Mouse (Mus musculus) gastrocnemius, adult 2 months (tissue): ENCODE measurements around the gene Smarce1. TPM values are rescaled to one million over a fixed set of nuclear protein-coding genes. Genes with fewer than 3 reads are reported as not detected.

Experiments
- DNase-seq: peaks from one replicate; pipeline ENCODE4 v3.0.0; 2022
- H3K27ac ChIP-seq: fragments of 200-600 bp; 2 replicates; pipeline ENCODE4 v1.8.1; 2022; ENCODE audit warnings: mild to moderate bottlenecking
- H3K4me3 ChIP-seq: fragments of 200-600 bp; 2 replicates; pipeline ENCODE4 v1.8.1; 2022; ENCODE audit warnings: mild to moderate bottlenecking, moderate library complexity
- CTCF ChIP-seq: fragments of 200-600 bp; IDR thresholded peaks from 2 replicates; pipeline ENCODE4 v1.8.1; 2022; ENCODE audit warnings: antibody characterized with exemption, mild to moderate bottlenecking, moderate library complexity
- intact Hi-C: fragments of 180-260 bp; cut with DNase I; formaldehyde crosslinking; loops from one replicate; pipeline ENCODE4 v1.15.1; 2025
- total RNA-seq, 2 experiments: library from RNA; stranded (reverse); gene quantifications; 2 replicates each; pipeline ENCODE4 v1.2.3; 2021

Gene Smarce1
- total RNA-seq, 2 experiments from 2014 or later = 33.2 to 33.4 TPM

DNA sequence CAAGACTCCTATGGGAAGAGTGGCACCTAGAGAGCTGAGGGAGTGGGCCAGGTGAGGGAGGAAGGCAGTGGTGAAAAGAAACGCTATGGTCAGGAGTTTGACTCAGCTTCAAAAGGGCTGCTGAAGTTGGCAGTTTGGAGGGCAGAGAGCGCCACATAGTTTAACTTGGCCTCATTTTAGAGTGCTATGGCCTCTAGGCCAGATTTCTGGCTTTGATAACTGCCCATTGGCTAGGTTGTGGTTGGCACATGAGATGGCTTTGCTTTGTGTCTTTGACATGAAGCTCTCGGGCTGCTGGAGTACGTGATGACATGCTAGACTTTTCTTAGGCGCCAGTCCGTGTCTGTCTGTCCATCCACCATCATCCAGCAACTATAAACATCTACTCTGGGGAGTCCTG is 70.6 kb downstream of the Smarce1 start:
- Histone ChIP-seq H3K4me3 (no peak overlapping the region), H3K27ac (no peak overlapping the region)
- DNase-seq = no peak
- intact Hi-C loops = no loop called here
- no peak for TF ChIP-seq CTCF

Other genes starting within 250 kb of the Smarce1 start
- gene Gjd3, start 248.0 kb downstream of the Smarce1 start, total RNA-seq = not detected
- gene Top2a, start 206.8 kb downstream of the Smarce1 start, total RNA-seq = under 1 TPM; 0.11 to 0.18 TPM
- 10 to 100 TPM; 30.4 to 36.8 TPM for gene Igfbp4, start 189.8 kb downstream of the Smarce1 start, total RNA-seq
- gene Tns4, start 141.7 kb downstream of the Smarce1 start, total RNA-seq = under 1 TPM in 1 of 2 experiments, not detected in 1; 0.22 TPM
- not detected for gene Ccr7, start 75.9 kb downstream of the Smarce1 start, total RNA-seq
- 1 to 10 TPM; 2.0 to 6.1 TPM for gene Krt222, start 13.1 kb upstream of the Smarce1 start, total RNA-seq
- not detected for gene Krt24, start 54.2 kb upstream of the Smarce1 start, total RNA-seq
- not detected for gene Krt25, start 91.9 kb upstream of the Smarce1 start, total RNA-seq
- not detected for gene Krt26, start 106.9 kb upstream of the Smarce1 start, total RNA-seq
- not detected for gene Krt27, start 120.1 kb upstream of the Smarce1 start, total RNA-seq
- not detected for gene Krt28, start 143.9 kb upstream of the Smarce1 start, total RNA-seq
- gene Krt10, start 158.3 kb upstream of the Smarce1 start, total RNA-seq = 1 to 10 TPM; 3.7 TPM
- gene Krt12, start 191.2 kb upstream of the Smarce1 start, total RNA-seq = not detected
- gene Krt20, start 207.1 kb upstream of the Smarce1 start, total RNA-seq = not detected